Mouse (Mus musculus): ENCODE results near the gene Osbpl3.

The Osbpl3 gene

DNA sequence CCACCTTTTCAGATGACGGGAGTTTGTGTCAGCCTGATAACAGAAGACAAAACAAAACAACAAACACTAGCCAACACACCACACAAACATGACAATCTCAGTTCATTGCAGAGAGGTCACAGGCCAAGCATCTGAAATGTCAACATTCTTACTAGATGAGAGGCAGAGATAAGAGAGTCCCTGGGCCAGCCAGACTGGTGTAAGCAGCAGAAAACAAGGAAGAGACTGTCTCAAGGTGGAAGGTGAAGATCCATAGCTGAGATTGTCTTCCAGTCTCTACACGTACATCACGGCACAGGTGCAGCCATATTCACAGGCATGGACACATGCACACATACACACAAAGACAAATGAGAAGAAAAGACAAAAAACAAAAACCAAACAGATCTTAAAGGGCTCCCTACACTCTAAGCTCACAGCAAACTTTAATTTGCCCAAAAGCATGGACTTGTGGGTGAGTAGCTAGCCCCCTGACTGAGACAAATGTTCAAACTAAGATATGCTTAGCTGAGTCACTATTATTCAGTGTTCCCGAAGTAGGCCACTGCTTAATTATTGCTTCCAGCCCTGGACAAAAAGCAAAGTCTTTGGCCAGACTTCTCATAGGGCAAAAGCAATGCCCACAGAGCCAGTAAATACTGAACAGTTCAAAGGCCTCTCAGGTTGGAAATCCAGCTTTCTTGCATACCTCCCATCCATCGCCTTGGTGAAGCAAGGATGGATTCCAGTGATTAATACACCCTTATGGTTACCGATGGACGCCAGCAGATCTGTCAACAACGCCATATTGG is 87.3 kb downstream of the Osbpl3 start:
- no peak for DNase-seq

DNA sequence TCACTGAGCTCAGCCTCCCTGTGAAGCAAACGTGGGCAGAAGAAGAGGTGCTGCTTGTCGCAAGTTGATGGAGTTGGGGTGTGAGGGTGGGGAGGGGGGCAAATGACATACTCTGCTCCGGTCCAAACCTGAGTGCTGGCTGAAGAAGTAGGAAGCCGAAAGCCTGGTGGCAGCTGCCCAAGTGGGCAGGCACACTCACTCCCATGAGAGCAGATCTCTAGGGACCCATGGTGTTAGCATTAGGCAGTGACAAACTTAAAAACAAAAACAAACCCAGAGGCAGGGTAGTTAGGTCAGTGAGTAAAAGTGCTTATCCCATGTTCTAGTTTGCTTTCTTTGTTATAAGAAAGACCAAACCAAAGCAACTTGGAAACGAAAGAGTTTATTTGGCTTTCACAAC is 88.2 kb downstream of the Osbpl3 start:
- DNase-seq = no peak

DNA sequence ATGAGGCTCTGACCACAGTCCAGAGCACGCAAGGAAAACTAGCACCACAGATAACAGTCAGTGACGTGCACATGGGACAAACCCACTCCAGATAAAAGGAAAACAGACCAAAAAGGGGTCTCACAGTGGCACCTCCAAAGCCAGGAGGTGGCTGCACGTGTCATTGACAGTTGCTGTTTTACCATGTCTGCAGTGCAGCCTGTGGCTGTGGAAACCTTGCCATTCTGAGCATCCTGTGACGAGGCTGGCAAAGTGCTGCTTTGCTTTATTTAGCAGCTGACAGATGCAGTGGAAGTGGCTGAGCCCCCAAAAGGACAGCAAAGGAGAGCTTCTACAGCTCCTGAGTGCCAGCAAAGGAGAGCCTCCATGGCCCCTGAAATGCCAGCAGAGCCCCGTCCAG is 89.3 kb downstream of the Osbpl3 start:
- peak; percentile 44 for DNase-seq

DNA sequence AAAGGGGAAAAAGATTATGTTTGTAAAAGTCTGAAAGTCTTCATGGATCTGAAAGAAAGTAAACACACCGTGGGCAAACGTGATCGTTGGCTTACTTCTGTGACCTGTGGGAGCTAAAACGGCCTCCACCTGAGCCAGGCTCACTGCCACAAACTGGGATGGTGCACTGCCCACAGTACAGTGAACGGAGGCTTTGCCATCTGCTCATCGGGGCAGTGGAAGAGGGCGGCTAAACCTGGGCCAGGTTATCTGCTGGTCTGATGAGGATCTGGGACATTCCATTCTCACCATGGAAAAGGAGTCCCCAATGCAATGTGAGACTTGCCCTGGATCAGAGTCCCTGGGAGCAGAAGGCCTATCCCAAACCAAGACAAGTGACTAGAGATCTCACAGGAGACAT is 89.7 kb downstream of the Osbpl3 start:
- DNase-seq = peak; percentile 84

DNA sequence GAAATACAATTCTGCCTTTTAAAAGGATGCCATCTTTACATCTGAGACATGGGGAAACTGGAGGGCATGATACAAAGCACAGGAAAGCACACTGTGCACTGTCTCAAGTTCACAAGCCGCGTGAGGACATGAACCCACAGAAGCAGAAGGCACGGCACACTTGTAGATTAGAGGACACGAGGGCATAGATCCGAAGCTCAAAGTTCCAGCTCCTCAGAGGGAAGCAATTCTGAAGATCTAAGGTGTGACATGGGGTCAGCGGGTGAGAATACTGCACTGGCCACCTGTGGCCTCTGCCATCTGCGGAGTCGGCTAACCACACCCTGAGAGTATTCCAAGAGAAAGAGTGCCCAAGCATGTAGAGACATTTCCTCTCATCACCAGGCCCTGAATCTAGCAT is 91.6 kb downstream of the Osbpl3 start:
- DNase-seq = no peak

DNA sequence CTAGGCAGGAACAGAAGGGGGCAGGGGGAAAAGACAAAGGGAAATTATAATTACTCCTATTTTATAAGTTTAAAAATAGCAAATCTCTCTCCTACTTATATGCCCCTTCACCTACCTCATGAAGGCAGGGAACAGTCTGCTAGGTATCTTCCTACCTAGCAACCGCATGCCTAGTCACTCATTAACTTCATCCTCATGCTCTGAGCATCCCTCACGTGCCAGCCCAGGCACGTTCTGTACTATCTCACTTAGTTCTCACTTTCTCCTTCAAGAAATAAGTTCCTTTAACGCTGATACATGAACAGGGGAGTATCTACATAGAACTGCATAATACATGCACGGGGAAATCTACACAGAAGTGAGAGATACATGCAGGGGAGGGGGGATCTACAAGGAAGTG is 92.6 kb downstream of the Osbpl3 start:
- DNase-seq = no peak

DNA sequence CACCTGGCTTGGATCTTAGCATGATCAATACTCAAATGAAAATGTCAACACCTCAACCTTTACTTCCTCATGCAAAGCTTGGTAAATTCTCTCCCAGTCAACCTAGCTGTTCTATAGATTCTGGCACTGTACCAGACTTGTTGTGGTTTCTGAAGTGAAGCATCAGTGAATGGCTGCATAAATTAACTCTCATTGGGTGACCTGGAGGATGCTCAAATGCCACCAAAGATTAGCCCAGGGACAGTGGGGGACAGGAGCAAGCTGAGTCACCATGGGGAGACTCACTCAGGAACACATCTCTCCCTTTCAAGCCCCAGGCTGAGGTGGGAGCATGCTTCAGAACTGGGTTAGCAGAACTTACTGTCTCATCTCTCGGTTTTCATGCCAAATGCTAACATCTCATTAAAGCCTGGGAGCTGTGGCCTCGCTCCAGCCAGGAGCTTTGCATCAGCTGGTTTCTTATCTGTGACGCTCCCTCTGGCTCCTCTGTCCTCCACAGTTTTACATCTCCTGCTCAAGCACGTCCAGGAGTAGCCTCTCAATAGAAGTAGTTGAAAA is 93.2 kb downstream of the Osbpl3 start:
- no peak for DNase-seq

DNA sequence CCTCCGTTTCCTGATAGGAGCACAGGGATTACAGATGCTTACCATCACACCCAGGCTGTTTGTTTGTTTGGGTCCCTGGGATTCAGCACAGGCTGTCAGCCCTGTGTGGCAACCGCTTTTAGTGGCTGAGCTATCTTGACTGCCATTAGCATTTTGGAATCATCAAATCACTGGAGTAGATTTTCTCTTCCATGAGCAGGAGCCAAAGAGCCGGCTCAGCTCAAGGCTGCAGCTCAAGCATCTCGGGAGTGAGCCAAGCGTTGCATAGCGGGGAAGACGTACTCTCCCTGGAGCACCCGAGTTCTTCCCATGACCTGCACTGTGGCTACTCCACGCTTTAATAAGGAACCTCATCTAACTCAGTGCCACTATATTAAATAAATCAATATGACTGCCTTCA is 93.8 kb downstream of the Osbpl3 start:
- no peak for DNase-seq

DNA sequence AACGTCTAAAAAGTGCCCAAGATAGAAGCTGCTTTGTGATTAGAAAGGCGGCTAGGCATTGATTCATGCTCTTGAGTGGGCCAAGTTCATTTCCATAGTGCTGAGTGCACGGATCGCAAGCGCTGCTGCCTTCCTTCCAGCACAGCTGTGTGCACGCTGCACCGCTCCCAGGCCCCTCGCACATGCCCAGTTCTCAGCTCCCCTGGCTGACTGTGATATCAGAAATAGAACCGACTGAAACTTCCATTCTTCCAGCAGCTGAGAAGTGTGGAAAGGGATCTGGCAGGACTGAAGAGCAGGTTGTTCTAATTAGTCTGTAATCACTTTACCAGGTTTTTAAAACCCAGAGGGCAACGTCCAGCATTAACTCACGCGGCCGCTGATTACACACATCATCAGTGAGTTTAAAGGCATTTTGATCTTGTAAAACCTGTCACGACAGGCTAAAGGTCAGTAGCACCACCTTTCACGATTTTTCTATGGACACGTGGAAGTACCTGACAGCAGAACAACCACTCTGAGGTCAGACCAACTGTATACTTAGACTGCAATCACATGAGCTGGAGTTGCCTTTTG is 97.8 kb downstream of the Osbpl3 start:
- DNase-seq = no peak

DNA sequence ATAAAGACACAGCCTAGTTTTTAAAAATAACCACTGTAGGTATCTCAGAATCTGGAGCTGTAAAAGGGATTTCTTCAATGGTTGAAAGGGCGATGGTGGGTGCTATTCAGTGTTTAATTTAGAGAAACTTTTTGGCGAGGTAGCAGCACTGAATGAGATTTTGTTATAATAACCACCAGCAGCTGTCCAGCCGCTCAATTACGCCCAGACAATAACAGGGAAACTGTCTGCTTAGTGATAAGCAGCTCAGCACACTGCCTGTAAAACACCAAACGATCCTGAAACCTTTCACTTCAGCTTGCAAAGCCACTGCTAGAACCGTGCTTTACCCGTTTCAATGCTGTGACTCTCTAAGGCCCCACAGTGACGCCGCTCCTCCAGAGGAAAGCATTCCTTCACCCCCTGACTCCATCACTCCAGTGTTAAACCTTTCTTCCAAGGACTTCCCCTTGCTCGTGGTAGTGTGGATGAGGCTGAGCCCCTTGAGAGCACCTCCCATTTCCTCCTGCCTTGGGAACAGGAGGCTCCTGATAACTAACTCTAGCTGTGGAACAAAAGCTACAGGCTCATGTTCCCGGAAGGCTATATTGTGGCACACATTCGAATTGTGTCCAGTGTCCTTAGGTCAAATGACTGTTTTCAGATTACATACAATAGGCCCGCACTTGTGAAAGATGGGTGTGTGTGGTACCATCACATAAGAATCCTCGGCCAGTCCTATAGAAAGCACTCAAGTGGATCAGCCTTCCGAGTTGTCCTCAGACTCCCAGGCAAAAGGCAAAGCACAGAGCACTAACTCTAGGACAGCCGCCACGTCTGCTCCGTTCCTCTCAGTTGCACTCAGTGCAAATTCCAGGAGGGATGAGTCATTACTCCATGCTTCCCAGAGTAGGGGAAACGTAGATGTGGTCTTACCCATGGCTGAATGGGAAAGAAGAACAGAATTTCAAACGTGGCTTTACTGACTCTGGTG is 101.0 kb downstream of the Osbpl3 start:
- no peak for DNase-seq

DNA sequence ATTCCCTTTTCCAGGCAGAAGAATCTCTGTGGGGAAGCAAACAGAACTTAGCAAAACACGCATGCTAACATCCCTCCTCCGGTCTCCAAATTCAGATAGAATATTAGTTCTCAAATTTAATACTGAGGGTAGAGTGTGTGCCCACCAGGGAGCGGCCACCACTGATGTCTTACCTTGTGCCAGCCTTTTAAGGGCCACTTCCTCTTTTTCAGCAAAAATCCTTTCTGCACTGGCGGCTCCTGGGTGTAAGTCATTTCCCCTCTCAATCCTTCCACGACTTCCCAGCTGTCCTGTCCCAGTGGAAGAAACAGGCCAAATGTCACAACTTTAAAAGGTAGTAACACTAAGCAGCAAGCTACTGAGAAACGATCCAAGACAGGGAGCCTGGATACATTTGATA is 103.2 kb downstream of the Osbpl3 start:
- DNase-seq = no peak

DNA sequence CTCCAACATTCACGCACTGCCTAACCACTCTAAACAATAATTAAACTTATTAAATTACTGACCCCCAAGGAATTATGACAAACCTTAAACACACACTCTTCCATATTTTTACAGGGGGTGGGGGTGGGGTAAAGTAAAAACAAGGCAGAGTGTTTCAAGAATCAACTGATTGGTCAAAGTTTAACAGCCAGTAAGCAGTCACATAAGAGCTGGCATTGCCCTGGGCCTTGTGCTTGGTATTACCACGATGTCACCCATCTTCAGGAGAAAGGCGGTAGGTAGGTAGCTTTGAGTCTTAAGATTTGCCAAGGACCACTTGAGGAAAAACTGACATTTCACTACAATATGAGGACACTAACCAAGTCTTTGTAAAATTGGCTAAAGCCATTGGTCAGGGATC is 105.1 kb downstream of the Osbpl3 start:
- no peak for DNase-seq

DNA sequence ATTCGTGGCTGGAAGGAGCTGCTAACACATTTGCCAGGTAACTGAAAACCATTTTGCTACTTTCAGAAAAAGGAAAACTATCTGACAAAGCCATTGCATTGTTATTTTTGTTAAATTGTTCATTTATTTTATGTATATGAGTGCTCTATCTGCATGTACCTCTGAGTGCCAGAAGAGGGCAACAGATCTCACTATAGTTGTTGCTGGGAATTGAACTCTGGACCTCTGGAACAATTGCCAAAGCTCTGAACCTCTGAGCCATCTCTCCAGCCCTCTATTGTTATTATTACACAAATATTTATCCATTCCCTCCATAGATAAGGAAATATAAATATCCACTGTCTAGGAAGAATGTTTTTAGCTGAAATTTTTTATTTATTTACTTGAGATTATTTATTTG is 107.4 kb downstream of the Osbpl3 start:
- DNase-seq = no peak

DNA sequence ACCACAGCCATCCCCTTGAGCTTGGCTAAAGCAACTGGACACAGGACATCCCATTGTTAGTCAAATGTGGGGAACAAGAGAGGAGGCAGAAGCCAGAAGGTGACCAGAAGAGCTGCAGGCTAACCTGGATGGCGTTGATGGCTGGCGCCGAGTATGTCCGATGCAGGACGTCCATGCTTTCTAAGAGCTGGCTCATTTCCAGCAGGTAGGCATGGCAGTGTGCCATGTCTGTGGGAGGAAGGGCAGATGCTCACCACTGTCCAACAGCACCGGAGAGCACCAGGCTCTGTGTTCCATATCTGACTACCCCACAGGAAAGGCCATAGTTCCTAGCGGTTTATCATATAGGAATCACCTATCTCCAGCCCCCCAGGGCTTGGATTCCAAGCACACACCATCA is 109.8 kb downstream of the Osbpl3 start:
- no peak for DNase-seq

DNA sequence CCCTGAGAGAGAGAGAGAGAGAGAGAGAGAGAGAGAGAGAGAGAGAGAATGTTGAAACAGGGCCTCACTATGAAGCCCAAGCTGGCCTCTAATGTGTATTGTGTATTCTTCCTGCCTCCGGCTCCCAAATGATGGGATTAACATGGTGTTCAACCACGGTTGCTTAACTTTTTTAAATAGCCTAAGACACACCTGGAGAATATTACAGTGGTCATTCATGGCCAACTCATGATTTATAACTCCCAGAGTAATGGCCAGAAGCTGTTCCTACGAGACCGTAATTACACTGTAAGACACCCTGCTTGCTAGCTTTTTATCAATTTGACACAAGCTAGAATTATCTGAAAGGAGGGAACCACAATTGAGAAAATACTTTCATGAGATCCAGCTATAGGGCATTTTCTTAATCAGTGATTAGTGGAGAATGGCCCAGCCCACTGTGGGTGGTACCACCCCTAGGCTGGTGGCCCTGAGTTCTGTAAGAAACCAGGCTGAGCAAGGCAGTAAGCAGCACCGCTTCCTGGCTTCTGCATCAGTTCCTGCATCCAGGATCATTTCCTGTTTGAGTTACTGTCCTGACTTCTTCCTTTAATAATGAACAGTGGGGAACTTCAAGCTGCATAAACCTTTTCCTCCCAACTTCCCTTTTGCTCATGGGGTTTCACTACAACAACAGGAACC is 115.6 kb downstream of the Osbpl3 start:
- no peak for DNase-seq

DNA sequence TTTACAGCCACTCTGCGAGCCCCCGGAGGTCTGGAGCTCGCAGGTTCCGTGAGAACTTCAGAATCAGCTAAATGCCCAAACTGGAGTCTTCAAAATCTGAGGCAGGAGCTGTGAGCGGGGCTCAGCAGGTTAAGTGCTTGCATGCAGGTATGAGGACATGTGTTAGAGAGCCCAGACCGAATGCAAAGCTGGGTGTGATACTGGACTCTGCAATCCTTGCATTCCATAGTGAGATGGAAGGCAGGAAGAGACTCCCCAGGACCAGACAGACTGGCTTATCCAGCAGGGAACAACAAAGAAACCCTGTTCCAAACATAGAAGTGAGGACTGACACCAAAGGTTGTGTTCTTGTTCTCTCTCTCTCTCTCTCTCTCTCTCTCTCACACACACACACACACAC is 118.6 kb downstream of the Osbpl3 start:
- no peak for DNase-seq

DNA sequence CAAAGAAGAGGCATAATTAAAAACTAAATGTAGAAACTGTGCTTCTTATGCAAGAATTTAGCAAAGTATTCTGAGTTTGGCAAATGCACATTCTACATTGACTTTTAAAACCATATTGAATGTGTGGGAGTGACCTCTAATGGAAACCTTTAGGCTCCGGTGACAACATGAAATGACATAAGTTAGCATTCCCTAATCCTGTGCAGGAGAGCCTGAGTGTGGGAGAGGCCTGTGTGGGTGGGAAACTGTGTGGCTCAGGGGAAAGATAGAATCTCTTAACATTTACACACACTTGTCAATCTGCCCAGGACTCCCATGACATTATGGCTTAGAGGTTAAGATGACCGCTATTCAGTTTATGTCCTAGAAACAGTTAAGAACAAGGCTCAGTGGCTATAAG is 119.6 kb downstream of the Osbpl3 start:
- DNase-seq = no peak

DNA sequence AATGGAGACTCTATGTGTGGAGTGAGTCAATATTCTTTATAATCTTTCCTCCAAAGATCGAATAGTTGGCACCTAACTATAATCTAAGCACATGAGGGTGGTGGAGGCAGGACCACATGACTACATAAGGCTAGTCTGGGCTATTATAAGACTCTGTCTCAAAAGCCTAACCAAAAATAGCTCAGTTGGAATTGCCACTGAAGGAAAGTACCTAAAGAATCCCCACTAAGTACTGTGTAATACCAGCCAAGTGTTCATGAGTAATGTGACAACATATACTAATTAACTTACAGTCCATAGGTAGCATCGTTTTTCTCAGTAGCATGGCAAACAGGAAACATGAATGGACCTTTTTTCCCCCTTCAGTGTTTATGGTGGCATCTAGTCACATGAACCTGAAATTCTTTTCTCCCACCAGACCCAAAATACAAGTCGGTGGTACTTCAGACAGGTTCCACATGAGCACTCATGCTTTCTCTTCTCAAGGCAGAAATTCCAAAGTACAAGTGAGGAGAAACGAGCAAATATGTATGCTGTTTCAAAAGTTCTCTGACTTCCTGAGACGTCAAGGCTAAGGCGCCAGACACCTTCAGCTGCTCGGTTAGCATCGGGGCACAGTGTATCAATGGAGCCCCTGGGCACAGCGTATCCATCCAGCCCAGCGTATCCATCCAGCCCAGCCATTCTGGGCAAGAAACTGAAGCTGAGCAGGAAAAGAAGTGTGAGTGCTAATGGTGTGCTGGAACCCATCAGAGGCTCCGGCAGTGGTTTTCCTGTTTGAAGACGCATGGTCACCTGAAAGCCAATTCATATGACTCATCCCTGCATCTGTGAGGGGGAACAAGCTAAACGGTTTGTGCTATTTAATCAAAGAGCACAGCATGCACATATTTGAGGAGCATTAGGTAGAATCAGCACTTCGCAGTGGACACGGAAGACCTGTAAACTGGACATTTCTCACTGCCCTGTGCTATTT is 120.9 kb downstream of the Osbpl3 start:
- no peak for DNase-seq

DNA sequence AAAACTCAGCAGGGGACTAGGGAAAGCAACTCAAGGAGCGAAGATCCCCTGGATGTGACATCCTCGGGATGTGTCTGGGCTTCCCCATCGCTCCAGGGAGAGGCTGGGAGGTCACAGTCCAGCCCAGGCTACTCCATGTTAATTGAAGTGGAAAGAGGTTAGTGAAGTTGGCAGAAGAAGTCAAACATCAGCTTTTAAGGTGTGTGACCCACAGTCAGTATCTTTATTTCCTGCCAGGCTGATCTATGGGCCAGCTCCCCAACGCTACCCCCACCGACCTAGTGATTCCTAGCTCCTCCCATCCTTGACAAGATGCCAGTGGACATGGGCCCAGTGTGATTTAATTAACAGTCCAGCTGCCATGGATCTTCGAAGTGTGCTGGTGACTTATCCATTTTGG is 122.7 kb downstream of the Osbpl3 start:
- DNase-seq = no peak

DNA sequence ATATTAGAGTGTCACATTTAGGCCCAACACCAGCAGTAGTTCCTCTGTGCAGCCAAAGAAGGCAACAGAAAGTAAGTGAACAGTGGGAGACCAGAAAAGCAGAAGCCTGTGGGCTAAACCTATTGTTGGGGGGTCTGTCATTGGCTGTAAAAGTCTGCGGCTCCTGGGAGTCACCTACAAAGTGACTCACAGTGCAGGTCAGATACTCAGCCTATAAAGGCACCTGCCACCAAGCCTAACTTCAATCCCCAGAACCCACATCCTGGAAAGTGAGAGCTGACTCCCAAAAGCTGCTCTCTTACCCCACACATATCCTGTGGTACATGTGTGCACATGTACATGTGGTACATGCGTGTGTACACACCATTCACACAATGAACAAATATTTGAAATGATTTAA is 124.5 kb downstream of the Osbpl3 start:
- DNase-seq = no peak

DNA sequence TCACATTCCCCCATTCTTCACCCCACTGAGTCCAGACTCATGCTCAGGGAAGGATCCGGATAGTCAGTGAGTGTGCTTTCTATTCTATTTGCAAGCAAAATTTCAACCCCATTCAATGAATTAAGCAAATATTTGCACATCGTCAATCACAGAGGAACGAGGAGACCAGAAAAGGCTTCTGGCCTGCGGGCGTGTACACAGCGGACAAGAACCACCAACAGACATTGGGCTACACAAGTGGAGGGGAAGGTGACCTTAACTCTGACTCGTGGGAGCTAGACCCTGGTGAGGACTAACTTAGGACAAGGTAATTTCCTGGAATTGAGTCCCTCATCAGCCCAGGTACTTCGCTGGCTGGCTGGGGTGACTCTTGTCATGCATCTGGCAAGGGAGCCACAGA is 126.6 kb downstream of the Osbpl3 start:
- DNase-seq = no peak

DNA sequence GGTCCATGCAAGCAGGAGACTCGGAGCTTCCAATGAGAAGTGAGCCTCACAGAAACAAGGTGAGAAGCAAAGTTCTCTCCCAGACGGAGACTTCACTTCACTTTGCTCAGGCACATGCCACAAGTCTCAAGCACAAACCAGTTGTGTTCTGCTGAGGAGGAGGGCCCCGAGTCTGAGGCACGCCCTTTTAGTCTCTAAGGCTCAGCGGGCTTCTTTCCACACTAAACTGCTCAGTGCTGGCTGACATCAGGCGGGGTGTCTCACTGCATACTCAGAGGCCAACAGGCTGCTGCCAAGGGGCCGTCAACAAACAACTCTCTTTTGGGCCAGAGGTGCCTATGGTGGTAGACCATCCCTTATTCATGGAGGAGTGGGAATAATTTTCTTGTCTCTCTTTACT is 127.1 kb downstream of the Osbpl3 start:
- DNase-seq = no peak
